Mouse (Mus musculus): Measurements from ENCODE around the gene Pcolce. TPM values are rescaled to one million over a fixed set of nuclear protein-coding genes. Genes with fewer than 3 reads are reported as not detected.

The Pcolce gene
- polyA plus RNA-seq, 1 experiment from 2014 or later: 9.3 TPM

DNA sequence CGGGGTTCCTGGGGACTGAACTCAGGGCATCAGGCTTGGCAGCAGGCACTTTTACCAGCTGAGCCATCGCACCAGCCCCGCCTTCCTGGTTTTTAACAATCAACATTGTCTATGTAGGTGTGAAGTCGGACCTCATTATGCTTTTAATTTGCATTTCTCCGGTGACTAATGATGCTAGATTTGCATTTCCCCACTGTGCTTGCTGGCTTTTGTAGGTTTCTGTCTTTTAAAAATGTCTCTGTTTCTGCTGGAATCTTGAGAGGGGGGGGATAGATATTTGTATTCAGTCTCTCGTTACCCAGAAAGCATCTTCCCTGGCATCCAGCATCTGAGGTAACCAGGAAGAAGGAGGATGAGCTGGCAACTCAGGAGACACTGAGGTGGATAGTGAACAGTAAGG is 52.0 kb downstream of the Pcolce start:
- Histone ChIP-seq H3K4me2 (replicated peaks) (no peak overlapping the region), H3K4me1 (no peaks in the 10 kb centered on the region), H3K36me3 (peaks cover 6% of the 10 kb centered on the region; the same call in 1 of the 2 replicates), H3K9ac (replicated peaks) (no peak overlapping the region), H3K4me3 (no peak overlapping the region), H3K27ac (replicated peaks) (no peak overlapping the region), H3K9me3 (no peaks in the 10 kb centered on the region), H3K27me3 (no peaks in the 10 kb centered on the region)
- 40% methylated on average over 6 of the region's 6 CpGs for WGBS
- no peak for ATAC-seq (replicated peaks)

Other genes starting within 250 kb of the Pcolce start
- 0.04 and 0.14 TPM in 2 replicates for gene Zan, start 136.7 kb downstream of the Pcolce start, polyA plus RNA-seq (2015; fragmentation: Nextera tagmentation; extraction: Ambion mirVana)
- 75.9 and 79.3 TPM in 2 replicates for gene Pop7, start 111.3 kb downstream of the Pcolce start, polyA plus RNA-seq (2015; fragmentation: Nextera tagmentation; extraction: Ambion mirVana)
- 19.2 and 20.0 TPM in 2 replicates for gene Gigyf1, start 95.2 kb downstream of the Pcolce start, polyA plus RNA-seq (2015; fragmentation: Nextera tagmentation; extraction: Ambion mirVana)
- gene Epo, start 80.5 kb downstream of the Pcolce start, polyA plus RNA-seq (2015; fragmentation: Nextera tagmentation; extraction: Ambion mirVana): not detected in 2 replicates
- gene Gnb2, start 80.3 kb downstream of the Pcolce start, polyA plus RNA-seq (2015; fragmentation: Nextera tagmentation; extraction: Ambion mirVana): 535 and 578 TPM in 2 replicates
- gene Actl6b, start 60.3 kb downstream of the Pcolce start, polyA plus RNA-seq (2015; fragmentation: Nextera tagmentation; extraction: Ambion mirVana): 250 and 259 TPM in 2 replicates
- gene Tfr2, start 43.9 kb downstream of the Pcolce start, polyA plus RNA-seq (2015; fragmentation: Nextera tagmentation; extraction: Ambion mirVana): 2.2 and 3.2 TPM in 2 replicates
- gene Mospd3, start 12.7 kb downstream of the Pcolce start, polyA plus RNA-seq (2015; fragmentation: Nextera tagmentation; extraction: Ambion mirVana): 46.3 and 47.3 TPM in 2 replicates
- 0.22 TPM in 1 of 2 replicates, not detected in the other for gene Fbxo24, start 15.2 kb upstream of the Pcolce start, polyA plus RNA-seq (2015; fragmentation: Nextera tagmentation; extraction: Ambion mirVana)
- 21.4 and 22.1 TPM in 2 replicates for gene Lrch4, start 15.3 kb upstream of the Pcolce start, polyA plus RNA-seq (2015; fragmentation: Nextera tagmentation; extraction: Ambion mirVana)
- 6.9 and 7.8 TPM in 2 replicates for gene Gm20605, start 15.4 kb upstream of the Pcolce start, polyA plus RNA-seq (2015; fragmentation: Nextera tagmentation; extraction: Ambion mirVana)
- gene Sap25, start 27.6 kb upstream of the Pcolce start, polyA plus RNA-seq (2015; fragmentation: Nextera tagmentation; extraction: Ambion mirVana): 4.5 and 8.5 TPM in 2 replicates
- gene Irs3, start 31.9 kb upstream of the Pcolce start, polyA plus RNA-seq (2015; fragmentation: Nextera tagmentation; extraction: Ambion mirVana): 0.11 TPM in 1 of 2 replicates, not detected in the other
- 21.2 and 22.7 TPM in 2 replicates for gene Agfg2, start 70.9 kb upstream of the Pcolce start, polyA plus RNA-seq (2015; fragmentation: Nextera tagmentation; extraction: Ambion mirVana)
- 43.6 and 45.6 TPM in 2 replicates for gene Nyap1, start 127.8 kb upstream of the Pcolce start, polyA plus RNA-seq (2015; fragmentation: Nextera tagmentation; extraction: Ambion mirVana)
- gene Tsc22d4, start 131.9 kb upstream of the Pcolce start, polyA plus RNA-seq (2015; fragmentation: Nextera tagmentation; extraction: Ambion mirVana): 75.6 and 76.1 TPM in 2 replicates
- 36.9 and 42.4 TPM in 2 replicates for gene Ppp1r35, start 165.1 kb upstream of the Pcolce start, polyA plus RNA-seq (2015; fragmentation: Nextera tagmentation; extraction: Ambion mirVana)
- 12.3 and 12.6 TPM in 2 replicates for gene Mepce, start 173.9 kb upstream of the Pcolce start, polyA plus RNA-seq (2015; fragmentation: Nextera tagmentation; extraction: Ambion mirVana)
- gene Zcwpw1, start 174.0 kb upstream of the Pcolce start, polyA plus RNA-seq (2015; fragmentation: Nextera tagmentation; extraction: Ambion mirVana): 10.4 and 11.3 TPM in 2 replicates
- gene Pilra, start 222.5 kb upstream of the Pcolce start, polyA plus RNA-seq (2015; fragmentation: Nextera tagmentation; extraction: Ambion mirVana): 0.42 and 0.45 TPM in 2 replicates
- gene Pilrb1, start 244.3 kb upstream of the Pcolce start, polyA plus RNA-seq (2015; fragmentation: Nextera tagmentation; extraction: Ambion mirVana): not detected in 2 replicates

Measured in forebrain, embryonic 15.5 days (tissue).